Mouse (Mus musculus) forebrain, embryonic 12.5 days (tissue): ENCODE results near the gene Srd5a1. TPM values are rescaled to one million over a fixed set of nuclear protein-coding genes. Genes with fewer than 3 reads are reported as not detected.

Source experiments
- ATAC-seq: fragments of 200-750 bp; cut with Nextera tagmentation; 2 replicates; pipeline ENCODE4 v1.8.0; 2017; ENCODE audit warnings: moderate TSS enrichment; ENCODE audit not compliant: low FRiP score
- H3K27ac ChIP-seq: fragments of 300-500 bp; sonication (generic); 2 replicates; pipeline ENCODE4 v1.5.1; 2016; ENCODE audit warnings: mild to moderate bottlenecking
- H3K27me3 ChIP-seq: fragments of 300-500 bp; sonication (generic); 2 replicates; pipeline ENCODE4 v1.6.1; 2016; ENCODE audit warnings: mild to moderate bottlenecking
- H3K36me3 ChIP-seq: fragments of 300-500 bp; sonication (generic); replicated peaks from 2 replicates; pipeline ENCODE4 v1.6.1; 2016; ENCODE audit warnings: mild to moderate bottlenecking
- H3K4me1 ChIP-seq: fragments of 300-500 bp; sonication (generic); 2 replicates; pipeline ENCODE4 v1.6.1; 2016
- H3K4me2 ChIP-seq: fragments of 300-500 bp; sonication (generic); 2 replicates; pipeline ENCODE4 v1.6.1; 2016; ENCODE audit warnings: mild to moderate bottlenecking, moderate library complexity
- H3K4me3 ChIP-seq: fragments of 300-500 bp; sonication (generic); replicated peaks from 2 replicates; pipeline ENCODE4 v1.5.1; 2016; ENCODE audit warnings: mild to moderate bottlenecking
- H3K9ac ChIP-seq: fragments of 300-500 bp; sonication (generic); 2 replicates; pipeline ENCODE4 v1.6.1; 2016; ENCODE audit warnings: mild to moderate bottlenecking
- H3K9me3 ChIP-seq: fragments of 300-500 bp; sonication (generic); 2 replicates; pipeline ENCODE4 v1.6.1; 2016
- WGBS: fragments of 180-500 bp; shearing (Covaris S2); methylation state at CpG from one replicate; pipeline ENCODE4 v1.1.7; 2016; 5-methylcytosine and 5-hydroxymethylcytosine counted together
- polyA plus RNA-seq: library from polyadenylated mRNA; unstranded; fragments of >200 nt; fragmentation: Nextera tagmentation; extraction: Ambion mirVana; gene quantifications from 2 replicates; pipeline ENCODE4 v1.2.1, GENCODE M21; 2016

Gene Srd5a1
- polyA plus RNA-seq, 1 experiment from 2014 or later, result 21.8 TPM

DNA sequence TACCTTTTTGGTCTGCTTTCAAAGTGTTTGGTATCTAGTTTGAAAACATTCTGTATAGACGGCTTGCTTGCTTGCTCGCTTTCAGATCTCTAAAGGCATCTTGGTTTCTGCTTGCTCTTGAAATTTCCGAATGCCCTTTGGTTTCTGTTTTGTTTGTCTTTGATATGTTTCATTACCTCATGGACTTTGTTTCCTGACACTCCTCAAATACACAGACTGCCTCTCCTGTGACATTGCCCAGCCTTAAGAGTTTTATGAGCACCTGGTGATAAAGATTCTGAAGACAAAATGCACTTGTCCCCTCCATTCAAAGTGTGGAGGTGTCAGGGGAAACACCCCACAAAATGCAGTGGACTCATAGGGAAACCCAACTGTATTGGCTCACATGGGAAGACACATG, 47.3 kb downstream of the Srd5a1 start:
- Histone ChIP-seq H3K9me3 (no peaks in the 10 kb centered on the region), H3K36me3 (no peaks in the 10 kb centered on the region), H3K4me3 (no peak overlapping the region), H3K4me1 (peaks cover 10% of the 10 kb centered on the region), H3K9ac (no peak overlapping the region), H3K27me3 (no peaks in the 10 kb centered on the region), H3K4me2 (no peak overlapping the region), H3K27ac (no peak overlapping the region)
- WGBS, result 86% methylated on average over 3 of the region's 3 CpGs
- no peak for ATAC-seq

DNA sequence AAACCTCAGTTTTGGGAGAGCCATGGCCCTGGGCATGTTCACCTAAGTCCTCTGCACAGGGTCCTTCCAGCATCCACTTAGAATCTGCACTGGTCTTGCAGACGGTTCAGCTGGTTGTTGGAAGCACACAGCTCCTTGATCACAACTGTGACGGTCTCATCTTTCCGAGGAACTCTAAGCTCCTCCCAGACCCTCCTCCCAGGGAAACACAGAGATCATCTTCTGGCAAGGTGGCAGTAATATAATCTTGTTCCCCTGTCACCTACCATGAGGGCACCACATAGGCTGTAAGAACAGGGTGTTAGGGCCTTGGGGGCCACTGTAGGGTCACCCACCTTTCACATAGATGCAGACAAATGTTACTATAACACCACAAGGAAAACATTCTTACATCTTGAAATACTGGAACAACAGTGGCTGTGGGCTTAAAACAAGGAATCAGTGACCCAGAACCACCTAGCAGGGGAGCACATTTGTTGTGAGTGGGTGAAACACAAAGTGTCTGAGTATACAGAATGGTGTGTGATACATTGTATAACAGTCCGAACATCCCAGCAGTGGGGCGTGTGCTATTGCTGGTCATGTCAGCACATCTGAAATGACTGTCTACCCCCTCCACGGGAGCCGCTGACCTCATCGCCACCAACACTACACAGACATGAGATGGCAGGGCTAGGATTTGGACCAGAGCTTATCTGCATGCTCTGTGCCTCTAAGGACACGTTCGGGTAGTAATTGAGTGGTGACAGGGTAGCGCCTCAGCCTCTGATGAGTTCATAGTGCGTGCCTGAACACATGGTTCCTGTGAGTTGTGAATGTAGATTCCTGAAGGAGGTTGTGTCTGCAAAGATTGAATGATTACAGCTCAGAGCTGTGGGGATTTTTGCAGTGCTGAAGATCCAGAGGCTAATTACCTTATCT, 48.3 kb downstream of the Srd5a1 start:
- Histone ChIP-seq H3K27me3 (no peaks in the 10 kb centered on the region), H3K9me3 (no peaks in the 10 kb centered on the region), H3K9ac (no peak overlapping the region), H3K4me3 (no peak overlapping the region), H3K4me1 (peaks cover 10% of the 10 kb centered on the region), H3K36me3 (no peaks in the 10 kb centered on the region), H3K27ac (no peak overlapping the region), H3K4me2 (no peak overlapping the region)
- 84% methylated on average over 12 of the region's 12 CpGs for WGBS
- no peak for ATAC-seq

- peaks cover 10% of the 10 kb centered on the region for H3K4me1 ChIP-seq
- H3K4me3 ChIP-seq, result no peak overlapping the region
- WGBS, result 79% methylated on average over 9 of the region's 9 CpGs
- ATAC-seq, result no peak
- H3K36me3 ChIP-seq, result no peaks in the 10 kb centered on the region
- H3K9ac ChIP-seq, result no peak overlapping the region
- H3K27me3 ChIP-seq, result no peaks in the 10 kb centered on the region
- no peak overlapping the region for H3K4me2 ChIP-seq
- no peak overlapping the region for H3K27ac ChIP-seq
- no peaks in the 10 kb centered on the region for H3K9me3 ChIP-seq
These were observed 49.2 kb downstream of the Srd5a1 start for GRCm38 (mm10) chr13:69562004-69562403.

- Histone ChIP-seq H3K4me3 (no peak overlapping the region), H3K27ac (0 out of 2 replicates have a peak overlapping the region, but pooled peaks have one; percentile 19), H3K27me3 (no peaks in the 10 kb centered on the region), H3K4me2 (no peak overlapping the region), H3K4me1 (peaks cover 10% of the 10 kb centered on the region), H3K36me3 (no peaks in the 10 kb centered on the region), H3K9me3 (no peaks in the 10 kb centered on the region), H3K9ac (no peak overlapping the region)
- peak; percentile 46; the same call in 1 of the 2 replicates for ATAC-seq
- 49% methylated on average over 13 of the region's 13 CpGs for WGBS
These were observed 51.8 kb downstream of the Srd5a1 start for GRCm38 (mm10) chr13:69559291-69559961.

DNA sequence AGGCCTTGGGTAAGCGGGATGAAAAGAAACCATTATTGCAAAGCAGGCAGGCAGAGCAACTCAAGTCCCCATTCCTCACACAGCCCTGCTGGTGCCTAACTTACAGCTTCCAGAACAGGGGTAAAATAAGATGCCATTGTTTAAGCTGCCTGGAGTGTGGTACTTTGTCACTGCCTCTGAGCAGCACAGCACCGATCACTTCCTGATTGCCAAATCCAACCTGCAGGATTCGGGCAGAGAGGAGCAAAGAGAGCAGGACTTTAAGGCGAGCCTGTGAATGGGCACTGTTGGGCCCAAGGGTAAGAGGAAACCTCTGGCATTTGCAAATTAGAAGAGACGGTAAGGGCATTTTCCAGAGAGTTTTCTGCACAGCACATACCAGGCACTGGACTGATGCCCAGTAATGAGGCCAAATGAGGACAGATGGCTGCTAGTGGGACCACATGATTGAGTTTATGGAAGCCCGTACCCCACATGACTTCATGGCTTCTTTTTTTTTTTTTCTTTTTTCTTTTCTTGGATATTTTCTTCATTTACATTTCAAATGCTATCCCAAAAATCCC, 53.1 kb downstream of the Srd5a1 start:
- Histone ChIP-seq H3K4me2 (no peak overlapping the region), H3K9ac (no peak overlapping the region), H3K27ac (no peak overlapping the region), H3K36me3 (no peaks in the 10 kb centered on the region), H3K27me3 (no peaks in the 10 kb centered on the region), H3K4me1 (peaks cover 10% of the 10 kb centered on the region), H3K9me3 (no peaks in the 10 kb centered on the region), H3K4me3 (no peak overlapping the region)
- no peak for ATAC-seq
- 85% methylated on average over 6 of the region's 6 CpGs for WGBS

DNA sequence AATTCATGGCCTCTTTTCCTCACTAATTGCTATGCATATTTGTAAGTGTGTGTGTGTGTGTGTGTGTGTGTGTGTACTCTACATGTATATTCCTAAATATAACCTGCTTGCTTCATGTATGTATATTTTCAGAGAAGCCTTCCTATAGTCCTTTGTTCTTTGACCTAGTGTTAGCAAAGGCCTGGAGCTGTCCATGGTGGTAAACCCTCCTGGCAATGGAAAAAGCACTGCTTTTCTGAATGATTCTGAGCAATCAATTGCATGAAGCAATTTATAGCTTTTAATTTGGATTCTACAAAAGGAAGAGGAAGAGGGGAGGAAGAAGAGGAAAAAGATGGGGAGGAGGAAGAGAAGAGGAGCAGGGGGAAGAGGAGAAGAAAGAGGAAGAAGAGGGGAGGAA, 54.5 kb downstream of the Srd5a1 start:
- H3K4me3 ChIP-seq, result no peak overlapping the region
- H3K4me2 ChIP-seq, result no peak overlapping the region
- H3K27me3 ChIP-seq, result no peaks in the 10 kb centered on the region
- ATAC-seq, result no peak
- H3K9ac ChIP-seq, result no peak overlapping the region
- peaks cover 10% of the 10 kb centered on the region for H3K4me1 ChIP-seq
- no peak overlapping the region for H3K27ac ChIP-seq
- H3K9me3 ChIP-seq, result no peaks in the 10 kb centered on the region
- no peaks in the 10 kb centered on the region for H3K36me3 ChIP-seq

DNA sequence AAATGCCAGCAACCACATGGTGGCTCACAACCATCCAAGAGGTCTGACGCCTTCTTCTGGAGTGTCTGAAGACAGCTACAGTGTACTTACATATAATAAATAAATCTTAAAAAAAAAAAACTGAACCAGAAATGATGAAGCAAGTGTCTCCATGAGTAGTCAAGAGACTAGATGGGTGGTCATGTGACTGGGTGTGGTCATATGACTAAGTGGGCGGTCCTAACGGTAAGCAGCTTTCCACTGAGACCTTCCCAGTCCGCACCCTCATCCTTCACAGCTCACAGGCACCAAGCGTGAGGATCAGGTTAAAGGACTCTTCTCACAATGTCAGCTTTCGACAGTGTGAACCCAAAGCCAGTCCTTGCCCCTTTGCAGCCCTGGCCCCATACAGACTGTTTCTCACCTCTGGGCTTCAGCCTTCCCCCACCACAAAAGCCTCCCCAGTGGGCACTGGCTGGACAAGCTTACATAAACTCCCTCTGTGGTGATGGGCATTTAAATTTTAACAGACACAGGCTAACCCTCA, 55.2 kb downstream of the Srd5a1 start:
- WGBS, result 87% methylated on average over 6 of the region's 6 CpGs
- H3K4me2 ChIP-seq, result no peak overlapping the region
- H3K4me1 ChIP-seq, result peaks cover 10% of the 10 kb centered on the region
- no peak overlapping the region for H3K4me3 ChIP-seq
- H3K27ac ChIP-seq, result no peak overlapping the region
- H3K9ac ChIP-seq, result no peak overlapping the region
- H3K36me3 ChIP-seq, result no peaks in the 10 kb centered on the region
- ATAC-seq, result no peak
- no peaks in the 10 kb centered on the region for H3K27me3 ChIP-seq
- no peaks in the 10 kb centered on the region for H3K9me3 ChIP-seq

DNA sequence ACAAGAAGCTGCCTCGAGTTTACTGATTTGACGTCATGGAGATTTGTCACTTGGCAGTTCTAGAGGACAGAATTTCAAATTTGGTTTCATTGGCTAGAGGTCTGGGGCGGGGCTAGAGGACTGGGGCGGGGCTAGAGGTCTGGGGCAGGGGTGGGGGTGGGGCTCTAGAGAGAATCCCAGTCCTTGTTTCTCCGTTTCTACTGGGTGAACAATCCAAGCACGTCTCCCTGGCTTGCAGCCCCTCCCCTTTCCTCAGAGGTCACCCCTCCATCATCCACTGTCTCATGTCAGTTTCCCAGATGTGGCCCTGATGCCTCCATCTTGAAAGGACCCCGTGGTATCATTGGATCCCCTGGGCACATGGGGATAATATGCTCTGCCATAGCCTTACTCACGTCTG, 56.2 kb downstream of the Srd5a1 start:
- Histone ChIP-seq H3K4me3 (no peak overlapping the region), H3K4me2 (no peak overlapping the region), H3K27me3 (no peaks in the 10 kb centered on the region), H3K9me3 (no peaks in the 10 kb centered on the region), H3K27ac (no peak overlapping the region), H3K9ac (no peak overlapping the region), H3K36me3 (no peaks in the 10 kb centered on the region), H3K4me1 (peaks cover 9% of the 10 kb centered on the region)
- no peak for ATAC-seq
- WGBS, result 34% methylated on average over 8 of the region's 8 CpGs

- Histone ChIP-seq H3K36me3 (no peaks in the 10 kb centered on the region), H3K4me2 (no peak overlapping the region), H3K9me3 (no peaks in the 10 kb centered on the region), H3K27ac (no peak overlapping the region), H3K27me3 (no peaks in the 10 kb centered on the region), H3K4me3 (no peak overlapping the region), H3K9ac (no peak overlapping the region), H3K4me1 (peaks cover 1% of the 10 kb centered on the region; the same call in 1 of the 2 replicates)
- ATAC-seq, result no peak
- WGBS, result 85% methylated on average over 9 of the region's 9 CpGs
These were observed 57.0 kb downstream of the Srd5a1 start for GRCm38 (mm10) chr13:69554255-69554654.

DNA sequence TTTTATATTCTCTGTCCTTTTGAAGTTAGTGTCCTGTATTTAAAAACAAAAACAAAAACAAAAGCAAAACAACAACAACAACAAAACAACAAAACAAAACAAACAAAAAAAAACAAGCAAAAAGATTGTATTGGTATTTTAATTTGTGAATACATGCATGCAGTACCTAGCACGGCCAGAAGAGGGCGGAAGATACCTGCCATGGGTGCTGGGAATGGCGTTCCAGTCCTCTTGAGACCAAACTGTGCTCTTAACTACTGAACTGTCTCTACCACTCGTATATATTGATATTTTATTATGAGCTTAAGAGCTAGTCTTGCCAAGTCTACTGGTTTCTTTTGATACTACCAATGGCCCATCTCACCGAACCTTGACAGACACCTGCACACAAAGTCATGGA, 58.2 kb downstream of the Srd5a1 start:
- no peaks in the 10 kb centered on the region for H3K4me1 ChIP-seq
- no peaks in the 10 kb centered on the region for H3K36me3 ChIP-seq
- no peaks in the 10 kb centered on the region for H3K27me3 ChIP-seq
- 26% methylated on average over 5 of the region's 5 CpGs for WGBS
- H3K4me3 ChIP-seq, result no peak overlapping the region
- H3K9ac ChIP-seq, result no peak overlapping the region
- ATAC-seq, result no peak
- H3K4me2 ChIP-seq, result no peak overlapping the region
- no peak overlapping the region for H3K27ac ChIP-seq
- no peaks in the 10 kb centered on the region for H3K9me3 ChIP-seq

DNA sequence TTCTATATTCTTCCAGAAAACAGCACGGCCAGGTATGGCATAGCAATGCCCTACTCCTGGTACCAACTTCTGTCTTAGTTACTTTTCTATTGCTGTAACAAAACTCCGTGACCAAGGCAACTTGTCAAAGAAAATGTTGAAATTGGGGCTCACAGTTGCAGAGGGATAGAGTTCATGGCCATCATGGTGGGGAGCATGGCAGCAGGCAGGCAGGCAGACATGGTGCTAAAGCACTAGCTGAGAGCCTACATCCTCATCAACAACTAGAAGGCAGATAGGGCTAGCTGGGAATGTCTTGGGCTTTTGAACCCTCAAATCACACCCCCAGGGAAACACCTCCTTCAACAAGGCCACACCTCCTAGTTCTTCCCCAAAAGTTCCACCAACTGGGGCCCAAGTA, 60.4 kb downstream of the Srd5a1 start:
- WGBS, result 83% methylated on average over 2 of the region's 2 CpGs
- no peak for ATAC-seq
- H3K27me3 ChIP-seq, result no peaks in the 10 kb centered on the region

DNA sequence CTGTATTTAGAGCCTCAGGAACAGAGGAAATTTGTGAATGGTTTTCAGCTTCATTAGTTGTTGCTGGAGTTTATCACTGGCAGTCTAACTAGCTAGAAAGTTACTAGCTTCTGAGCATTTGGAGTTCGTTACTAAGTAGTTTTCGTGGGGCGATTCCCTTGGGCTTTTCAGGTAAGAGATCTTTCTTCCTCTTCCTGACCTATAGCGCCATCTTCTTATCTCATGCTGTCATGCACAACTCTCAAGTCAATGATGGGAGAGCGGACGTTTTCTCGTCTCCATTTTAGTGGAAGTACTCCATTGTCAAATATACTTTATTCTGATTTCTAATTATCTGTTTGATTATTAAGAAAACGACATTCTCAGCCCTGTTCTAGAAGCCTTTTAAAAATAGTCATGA, 61.3 kb downstream of the Srd5a1 start:
- Histone ChIP-seq H3K27ac (no peak overlapping the region), H3K27me3 (peaks cover 4% of the 10 kb centered on the region; the same call in 1 of the 2 replicates), H3K36me3 (no peaks in the 10 kb centered on the region), H3K4me3 (no peak overlapping the region), H3K4me1 (no peaks in the 10 kb centered on the region), H3K9ac (no peak overlapping the region), H3K9me3 (no peaks in the 10 kb centered on the region), H3K4me2 (no peak overlapping the region)
- no peak for ATAC-seq
- WGBS, result 51% methylated on average over 8 of the region's 8 CpGs

More for the DNA sequence above, 60.4 kb downstream of the Srd5a1 start:
- H3K4me3 ChIP-seq, result no peak overlapping the region
- H3K9me3 ChIP-seq, result no peaks in the 10 kb centered on the region
- no peak overlapping the region for H3K27ac ChIP-seq
- H3K4me1 ChIP-seq, result no peaks in the 10 kb centered on the region
- no peak overlapping the region for H3K4me2 ChIP-seq
- no peaks in the 10 kb centered on the region for H3K36me3 ChIP-seq
- H3K9ac ChIP-seq, result no peak overlapping the region
